Mouse (Mus musculus): ENCODE data around the gene S100a4. TPM values are rescaled to one million over a fixed set of nuclear protein-coding genes. Genes with fewer than 3 reads are reported as not detected.

S100a4 gene
- total and polyA plus RNA-seq, 2 experiments from 2014 or later = 2.5 TPM; not detected in 1

DNA sequence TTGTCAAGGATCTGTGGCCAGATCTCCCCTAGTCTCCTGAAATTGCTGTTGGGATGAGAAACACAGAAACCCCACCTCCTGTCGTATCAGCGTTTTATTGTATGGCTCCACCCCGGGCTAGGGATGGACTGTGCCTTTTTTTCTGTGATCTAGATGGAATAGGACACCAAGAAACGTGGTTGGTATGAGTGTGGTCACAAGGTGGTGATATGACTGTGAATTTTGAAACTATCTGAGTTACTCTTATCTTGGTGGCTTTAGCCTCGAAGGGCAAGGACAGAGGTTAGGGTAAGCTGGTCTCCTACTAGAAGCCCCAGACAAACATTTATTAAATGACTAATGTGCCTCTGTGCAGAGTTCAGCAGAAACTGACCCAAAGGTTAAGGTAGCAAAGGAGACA is 8.0 kb upstream of the S100a4 start:
- no peak for DNase-seq (ENCODE audit: low spot score)
- Histone ChIP-seq H3K4me2 (ENCODE audit: low read depth, low read length, poor library complexity, severe bottlenecking) (no peak overlapping the region), H3K9me3 (ENCODE audit: low read length) (no peaks in the 10 kb centered on the region), H3K4me1 (ENCODE audit: insufficient read depth, low read length) (no peaks in the 10 kb centered on the region), H3K27ac (ENCODE audit: low read depth, low read length) (no peak overlapping the region), H3K36me3 (ENCODE audit: insufficient read depth, low read length) (no peaks in the 10 kb centered on the region), H3K4me3 (ENCODE audit: low read depth, low read length) (no peak overlapping the region), H3K9ac (replicated peaks; ENCODE audit: low read length, poor library complexity, severe bottlenecking) (no peak overlapping the region), H3K27me3 (ENCODE audit: insufficient read depth, low read length) (no peaks in the 10 kb centered on the region)
- no peak for TF ChIP-seq CTCF (IDR thresholded peaks at IDR 0.05)
- ATAC-seq (ENCODE audit: low FRiP score) = no peak
- 86% methylated on average over 5 of the region's 5 CpGs for WGBS

- Histone ChIP-seq H3K36me3 (ENCODE audit: insufficient read depth, low read length) (no peaks in the 10 kb centered on the region), H3K27me3 (ENCODE audit: insufficient read depth, low read length) (no peaks in the 10 kb centered on the region), H3K4me1 (ENCODE audit: insufficient read depth, low read length) (no peaks in the 10 kb centered on the region), H3K27ac (ENCODE audit: low read depth, low read length) (no peak overlapping the region), H3K9me3 (ENCODE audit: low read length) (no peaks in the 10 kb centered on the region), H3K9ac (replicated peaks; ENCODE audit: low read length, poor library complexity, severe bottlenecking) (no peak overlapping the region), H3K4me3 (ENCODE audit: low read depth, low read length) (no peak overlapping the region), H3K4me2 (ENCODE audit: low read depth, low read length, poor library complexity, severe bottlenecking) (no peak overlapping the region)
- no peak for DNase-seq (ENCODE audit: low spot score)
- no peak for TF ChIP-seq CTCF (IDR thresholded peaks at IDR 0.05)
- no peak for ATAC-seq (ENCODE audit: low FRiP score)
- 95% methylated on average over 6 of the region's 6 CpGs for WGBS
These were observed 6.8 kb upstream of the S100a4 start for GRCm38 (mm10) chr3:90596810-90597209.

- no peaks in the 10 kb centered on the region for H3K4me1 ChIP-seq (ENCODE audit: insufficient read depth, low read length)
- no peak for TF ChIP-seq CTCF (IDR thresholded peaks at IDR 0.05)
- H3K4me3 ChIP-seq (ENCODE audit: low read depth, low read length) = no peak overlapping the region
- no peak for ATAC-seq (ENCODE audit: low FRiP score)
- H3K27me3 ChIP-seq (ENCODE audit: insufficient read depth, low read length) = no peaks in the 10 kb centered on the region
- H3K4me2 ChIP-seq (ENCODE audit: low read depth, low read length, poor library complexity, severe bottlenecking) = no peak overlapping the region
- 56% methylated on average over 6 of the region's 6 CpGs for WGBS
- DNase-seq (ENCODE audit: low spot score) = no peak
- no peaks in the 10 kb centered on the region for H3K36me3 ChIP-seq (ENCODE audit: insufficient read depth, low read length)
- H3K27ac ChIP-seq (ENCODE audit: low read depth, low read length) = no peak overlapping the region
- no peak overlapping the region for H3K9ac ChIP-seq (replicated peaks; ENCODE audit: low read length, poor library complexity, severe bottlenecking)
- H3K9me3 ChIP-seq (ENCODE audit: low read length) = no peaks in the 10 kb centered on the region
These were observed 5.8 kb upstream of the S100a4 start for GRCm38 (mm10) chr3:90597736-90598135.

DNA sequence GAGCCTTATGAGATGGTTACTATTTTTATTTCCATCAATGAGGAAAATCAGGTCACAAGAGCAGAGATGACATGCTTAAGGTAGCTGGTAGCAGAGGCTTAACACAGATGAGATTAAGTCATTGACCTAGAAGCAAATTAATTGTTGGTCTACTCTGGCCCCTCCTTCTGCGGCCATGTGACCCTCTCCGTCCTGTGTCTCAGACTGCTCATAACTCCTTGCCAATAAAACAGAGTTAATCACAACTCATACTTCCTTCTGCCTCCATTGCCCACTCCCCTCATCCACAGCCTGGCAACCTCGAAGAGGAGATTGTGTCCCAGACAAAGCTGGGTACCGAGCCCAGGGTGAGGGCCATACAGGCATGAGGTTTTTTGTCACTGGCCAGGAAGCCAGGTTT is 5.4 kb upstream of the S100a4 start:
- DNase-seq (ENCODE audit: low spot score) = no peak
- Histone ChIP-seq H3K27me3 (ENCODE audit: insufficient read depth, low read length) (no peaks in the 10 kb centered on the region), H3K9ac (replicated peaks; ENCODE audit: low read length, poor library complexity, severe bottlenecking) (no peak overlapping the region), H3K4me3 (ENCODE audit: low read depth, low read length) (no peak overlapping the region), H3K9me3 (ENCODE audit: low read length) (no peaks in the 10 kb centered on the region), H3K36me3 (ENCODE audit: insufficient read depth, low read length) (no peaks in the 10 kb centered on the region), H3K27ac (ENCODE audit: low read depth, low read length) (no peak overlapping the region), H3K4me2 (ENCODE audit: low read depth, low read length, poor library complexity, severe bottlenecking) (no peak overlapping the region), H3K4me1 (ENCODE audit: insufficient read depth, low read length) (no peaks in the 10 kb centered on the region)
- no peak for TF ChIP-seq CTCF (IDR thresholded peaks at IDR 0.05)
- 0 out of 2 replicates have a peak, but pooled peaks have one; percentile 34 for ATAC-seq (ENCODE audit: low FRiP score)
- WGBS = 79% methylated on average over 4 of the region's 4 CpGs

- Histone ChIP-seq H3K4me1 (ENCODE audit: insufficient read depth, low read length) (no peaks in the 10 kb centered on the region), H3K4me2 (ENCODE audit: low read depth, low read length, poor library complexity, severe bottlenecking) (no peak overlapping the region), H3K4me3 (ENCODE audit: low read depth, low read length) (no peak overlapping the region), H3K9ac (replicated peaks; ENCODE audit: low read length, poor library complexity, severe bottlenecking) (no peak overlapping the region), H3K27me3 (ENCODE audit: insufficient read depth, low read length) (no peaks in the 10 kb centered on the region), H3K36me3 (ENCODE audit: insufficient read depth, low read length) (no peaks in the 10 kb centered on the region), H3K9me3 (ENCODE audit: low read length) (no peaks in the 10 kb centered on the region), H3K27ac (ENCODE audit: low read depth, low read length) (no peak overlapping the region)
- TF ChIP-seq CTCF (IDR thresholded peaks at IDR 0.05) = no peak
- 80% methylated on average over 3 of the region's 3 CpGs for WGBS
- ATAC-seq (ENCODE audit: low FRiP score) = no peak
- DNase-seq (ENCODE audit: low spot score) = no peak
These were observed 4.2 kb upstream of the S100a4 start for GRCm38 (mm10) chr3:90599401-90599800.

- no peaks in the 10 kb centered on the region for H3K4me1 ChIP-seq (ENCODE audit: insufficient read depth, low read length)
- WGBS = 85% methylated on average over 6 of the region's 6 CpGs
- no peaks in the 10 kb centered on the region for H3K36me3 ChIP-seq (ENCODE audit: insufficient read depth, low read length)
- H3K9me3 ChIP-seq (ENCODE audit: low read length) = no peaks in the 10 kb centered on the region
- no peak overlapping the region for H3K27ac ChIP-seq (ENCODE audit: low read depth, low read length)
- no peaks in the 10 kb centered on the region for H3K27me3 ChIP-seq (ENCODE audit: insufficient read depth, low read length)
- H3K9ac ChIP-seq (replicated peaks; ENCODE audit: low read length, poor library complexity, severe bottlenecking) = no peak overlapping the region
- no peak overlapping the region for H3K4me2 ChIP-seq (ENCODE audit: low read depth, low read length, poor library complexity, severe bottlenecking)
- ATAC-seq (ENCODE audit: low FRiP score) (no peak), DNase-seq (ENCODE audit: low spot score) (no peak)
- H3K4me3 ChIP-seq (ENCODE audit: low read depth, low read length) = no peak overlapping the region
- no peak for TF ChIP-seq CTCF (IDR thresholded peaks at IDR 0.05)
These were observed 3.5 kb upstream of the S100a4 start for GRCm38 (mm10) chr3:90600036-90600435.

Measured in midbrain, postnatal 0 days (tissue).